Mouse (Mus musculus) brain, adult 2 months (tissue): ENCODE results near the gene Wnt11.

Source experiments
- DNase-seq: peaks from one replicate; pipeline ENCODE4 v3.0.0; 2011; ENCODE audit warnings: low read depth, low spot score

Wnt11 gene

DNA sequence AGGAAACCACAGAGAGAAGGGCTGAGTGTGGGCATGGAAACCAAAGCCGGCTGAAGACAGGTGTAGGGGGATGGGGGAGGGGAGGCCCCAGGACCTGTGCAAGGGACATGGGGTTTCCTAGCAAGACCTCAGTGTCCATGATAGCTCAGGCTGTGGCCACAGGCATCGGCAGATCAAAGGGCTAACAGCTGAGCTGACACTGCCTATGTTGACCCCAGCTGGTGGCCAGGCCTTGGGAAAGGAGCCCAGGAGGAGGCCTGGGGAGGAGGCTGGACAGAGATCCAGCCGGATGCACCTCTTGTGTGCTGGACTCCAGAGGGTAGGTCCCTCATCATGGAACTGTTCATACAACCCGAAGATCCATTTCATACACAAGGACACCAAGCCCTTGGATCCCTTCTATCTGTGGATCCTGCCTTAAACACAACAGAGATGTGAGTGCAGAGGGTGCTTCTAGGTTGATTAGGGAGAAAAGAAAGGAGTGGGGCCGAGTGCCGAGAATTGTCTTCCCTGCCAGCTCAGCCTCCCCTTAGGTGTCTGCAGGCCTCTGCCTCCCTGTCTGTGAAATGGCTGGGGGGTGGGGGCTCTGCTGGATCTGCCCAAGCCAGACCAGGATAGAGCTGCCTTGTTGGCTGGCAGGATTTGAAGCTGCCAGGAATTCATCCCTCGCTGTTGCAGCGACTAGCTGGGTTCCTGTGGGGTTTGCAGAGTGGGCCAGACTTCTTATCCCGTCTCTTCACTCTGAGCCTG, 29.2 kb downstream of the Wnt11 start:
- no peak for DNase-seq

DNA sequence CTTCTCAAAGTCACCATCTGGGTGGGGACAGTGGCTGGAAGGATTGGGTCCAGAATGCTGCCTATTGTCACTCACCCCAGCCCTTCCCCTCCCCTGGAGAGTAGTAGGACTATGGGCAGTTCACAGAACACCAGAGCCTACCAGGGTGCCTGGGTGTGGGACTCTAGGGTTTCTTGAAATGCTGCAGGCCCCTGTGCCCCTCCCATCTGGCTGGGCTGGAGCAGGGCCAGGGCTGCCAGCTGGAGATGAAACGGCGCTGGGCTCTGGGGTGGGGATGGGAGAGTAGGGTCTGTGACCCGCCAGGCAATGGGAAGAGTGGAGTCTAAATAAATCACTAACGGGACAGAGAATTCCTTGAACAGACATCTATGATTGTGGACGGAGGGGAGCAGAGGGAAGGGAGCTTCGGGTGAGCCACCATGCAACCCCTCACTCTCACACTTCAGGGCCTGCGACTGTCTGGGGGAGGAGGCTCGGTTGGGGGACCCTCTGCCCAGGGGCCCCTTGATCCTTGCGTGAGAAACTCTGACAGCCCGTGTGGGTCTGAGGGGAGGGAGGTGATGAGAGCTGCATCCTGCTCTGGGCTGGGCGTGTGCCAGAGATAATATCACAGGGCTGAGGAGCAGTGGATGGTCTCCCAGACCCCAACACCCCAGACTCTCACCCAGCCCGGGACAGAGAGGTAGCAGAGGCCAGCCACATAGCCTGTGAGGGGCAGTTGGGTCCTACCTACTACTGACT, 32.3 kb downstream of the Wnt11 start:
- peak; percentile 30 for DNase-seq

- no peak for DNase-seq
Measured at GRCm38 (mm10) chr7:98867794-98868150, 32.9 kb downstream of the Wnt11 start.

- no peak for DNase-seq
Measured at GRCm38 (mm10) chr7:98869070-98869469, 34.2 kb downstream of the Wnt11 start.

DNA sequence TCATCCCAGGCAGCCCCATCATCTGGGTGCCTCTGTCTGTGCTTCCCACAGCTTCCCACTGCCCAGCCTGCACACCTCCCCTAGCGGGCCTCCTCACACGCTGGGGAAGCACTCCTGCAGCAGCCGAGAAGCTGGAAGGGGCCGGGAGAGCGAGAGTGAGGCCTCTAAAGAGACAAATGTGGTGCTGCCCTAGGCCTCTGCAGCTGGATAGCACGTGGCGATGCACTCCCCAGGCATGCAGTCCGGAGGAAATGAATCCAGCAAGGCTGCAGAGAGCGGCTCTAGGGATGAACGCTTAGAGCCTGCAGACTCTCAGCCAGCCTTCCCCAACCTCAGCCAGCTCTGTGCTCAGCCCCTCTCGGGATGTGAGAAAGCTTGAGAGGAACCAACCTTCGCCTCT, 35.9 kb downstream of the Wnt11 start:
- no peak for DNase-seq

GRCm38 (mm10) chr7:98871882-98872281, 37.0 kb downstream of the Wnt11 start:
- DNase-seq, result no peak

GRCm38 (mm10) chr7:98873316-98873715, 38.4 kb downstream of the Wnt11 start:
- no peak for DNase-seq

DNA sequence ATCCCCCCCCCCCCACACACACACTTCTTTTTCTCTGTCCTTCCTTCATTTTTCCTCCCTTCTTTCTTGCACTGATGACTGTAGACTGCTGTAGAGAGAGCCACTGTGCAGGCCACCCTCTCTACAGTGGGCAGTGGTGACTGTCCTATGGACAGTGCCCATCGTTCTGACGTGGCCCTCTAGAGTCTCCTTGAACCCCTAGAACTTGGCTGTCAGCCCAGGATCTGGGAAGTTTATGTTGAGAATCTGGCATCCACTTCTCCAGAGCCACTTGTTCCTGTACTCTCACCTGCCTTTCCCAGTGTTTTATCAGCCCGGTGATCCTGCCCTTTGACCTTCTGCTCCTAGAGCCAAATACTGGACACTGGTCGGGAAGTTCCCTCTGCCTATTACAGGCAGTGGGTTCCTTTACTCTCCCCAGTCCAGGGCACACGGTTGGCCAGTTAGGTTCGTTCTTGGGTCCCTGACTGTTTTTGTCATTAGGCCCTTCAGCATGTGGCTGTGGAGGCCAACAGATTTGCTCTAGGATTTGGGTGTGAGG, 39.6 kb downstream of the Wnt11 start:
- DNase-seq, result no peak

DNA sequence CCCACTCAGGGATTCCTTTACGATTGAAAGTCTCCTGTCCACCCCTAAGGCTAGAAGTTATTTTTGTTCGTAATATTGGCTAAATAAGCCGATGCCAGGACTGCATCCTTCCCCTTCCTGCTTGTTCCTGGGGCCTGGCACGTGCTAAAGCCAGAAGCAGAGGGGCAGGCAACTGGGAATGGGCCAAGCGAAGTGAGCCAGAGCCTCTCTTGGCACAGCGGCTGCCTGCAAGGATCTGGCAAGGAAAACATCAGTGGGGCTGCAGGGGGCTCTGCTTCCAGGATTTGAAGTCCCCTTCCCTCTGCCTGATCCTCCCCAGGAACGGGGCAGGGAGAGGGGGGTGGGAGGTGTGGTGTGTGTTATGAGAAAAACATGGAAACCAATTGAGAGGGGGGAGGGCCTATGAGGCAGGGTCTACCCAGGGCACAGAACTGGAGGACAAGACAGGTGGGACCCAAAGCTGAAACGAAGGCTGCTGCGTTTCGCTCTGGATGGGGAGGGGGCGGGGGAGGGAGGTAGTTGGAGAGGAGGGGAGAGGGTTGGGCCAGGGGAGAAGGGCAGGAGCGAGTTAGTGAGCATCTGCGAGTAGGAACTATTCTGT, 40.6 kb downstream of the Wnt11 start:
- DNase-seq, result peak; percentile 36

- no peak for DNase-seq
Measured at GRCm38 (mm10) chr7:98876119-98876518, 41.2 kb downstream of the Wnt11 start.

DNA sequence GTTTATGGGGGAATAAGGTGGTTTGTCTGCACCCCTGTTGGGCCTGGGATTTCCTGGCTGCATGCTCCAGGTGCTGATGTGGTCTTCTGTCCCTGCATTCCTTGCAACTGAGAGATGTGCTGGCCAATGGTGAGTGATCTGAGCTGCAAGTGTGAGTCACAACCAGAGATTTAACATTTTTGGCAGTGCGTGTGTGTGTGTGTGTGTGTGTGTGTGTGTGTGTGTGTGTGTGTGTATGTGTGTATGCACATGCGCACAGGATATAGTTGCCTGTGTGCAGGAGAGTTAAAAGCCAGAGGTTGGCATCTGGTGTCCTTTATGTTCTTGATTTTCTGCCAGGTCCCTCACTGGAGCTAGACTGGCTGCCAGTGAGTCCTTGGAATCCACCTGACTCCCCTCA, 44.3 kb downstream of the Wnt11 start:
- DNase-seq, result peak; percentile 40

DNA sequence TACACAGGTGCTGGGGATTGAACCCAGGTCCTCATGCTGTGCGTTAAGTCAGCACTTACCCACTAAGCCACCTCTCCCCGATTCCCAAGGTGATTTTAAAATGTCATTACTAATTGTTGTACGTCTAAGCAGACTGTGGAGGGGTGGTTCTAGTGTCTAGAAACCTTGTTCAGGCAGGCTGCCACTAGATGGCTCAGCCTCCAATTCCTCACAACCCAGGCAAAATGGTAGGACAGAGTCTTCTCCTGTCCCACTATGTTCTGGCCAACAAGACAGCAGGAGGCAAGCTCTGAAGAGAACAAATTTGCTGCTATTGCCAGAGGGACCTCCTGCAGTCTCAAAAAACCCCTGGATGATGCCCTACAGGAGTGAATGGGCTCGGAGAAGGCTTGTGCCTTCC, 47.0 kb downstream of the Wnt11 start:
- DNase-seq, result peak; percentile 65

GRCm38 (mm10) chr7:98887811-98888261, 52.9 kb downstream of the Wnt11 start:
- DNase-seq, result peak; percentile 80

DNA sequence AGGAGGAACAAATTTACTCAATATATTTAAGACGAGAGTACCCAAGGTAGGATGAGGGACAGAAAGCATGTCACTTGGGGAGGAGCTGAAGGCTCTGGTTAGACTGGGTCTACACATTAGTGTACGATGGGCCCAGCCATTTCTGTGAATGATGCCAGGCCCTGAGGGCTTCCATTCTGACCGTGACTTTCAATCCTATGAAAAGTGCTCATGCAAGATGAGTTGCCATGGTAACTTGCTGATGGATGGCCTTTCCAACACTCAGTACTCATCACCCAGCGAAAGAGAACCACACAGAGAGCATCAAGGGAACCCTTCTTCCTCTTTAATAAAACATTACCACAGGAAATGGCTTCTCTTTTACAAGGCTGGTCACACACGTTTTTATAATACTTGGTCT, 53.9 kb downstream of the Wnt11 start:
- DNase-seq, result peak; percentile 40

GRCm38 (mm10) chr7:98889211-98889610, 54.3 kb downstream of the Wnt11 start:
- DNase-seq, result peak; percentile 18

DNA sequence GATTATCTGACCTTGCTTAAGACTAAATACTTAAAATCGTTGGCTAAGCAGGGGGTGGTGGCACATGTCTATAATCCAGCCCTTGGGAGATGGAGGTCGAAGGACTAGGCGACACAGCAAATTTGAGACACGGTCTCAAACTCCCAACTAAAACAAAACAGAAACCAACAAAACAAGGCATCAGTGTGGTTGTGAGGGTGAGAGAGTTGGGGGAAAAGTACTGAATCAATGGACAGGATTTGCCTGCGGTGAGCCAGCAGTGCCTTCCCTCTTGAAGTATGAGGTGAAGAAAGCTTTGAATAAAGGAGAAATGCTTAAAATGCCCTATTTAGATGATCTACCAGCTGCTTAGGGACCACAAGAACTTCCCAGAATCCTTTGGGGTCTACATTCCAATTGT, 58.2 kb downstream of the Wnt11 start:
- no peak for DNase-seq

GRCm38 (mm10) chr7:98894305-98894704, 59.4 kb downstream of the Wnt11 start:
- no peak for DNase-seq

- no peak for DNase-seq
Measured at GRCm38 (mm10) chr7:98894768-98895167, 59.9 kb downstream of the Wnt11 start.

- DNase-seq, result peak; percentile 60
Measured at GRCm38 (mm10) chr7:98895501-98896095, 60.7 kb downstream of the Wnt11 start.

GRCm38 (mm10) chr7:98897323-98897722, 62.4 kb downstream of the Wnt11 start:
- peak; percentile 61 for DNase-seq

DNA sequence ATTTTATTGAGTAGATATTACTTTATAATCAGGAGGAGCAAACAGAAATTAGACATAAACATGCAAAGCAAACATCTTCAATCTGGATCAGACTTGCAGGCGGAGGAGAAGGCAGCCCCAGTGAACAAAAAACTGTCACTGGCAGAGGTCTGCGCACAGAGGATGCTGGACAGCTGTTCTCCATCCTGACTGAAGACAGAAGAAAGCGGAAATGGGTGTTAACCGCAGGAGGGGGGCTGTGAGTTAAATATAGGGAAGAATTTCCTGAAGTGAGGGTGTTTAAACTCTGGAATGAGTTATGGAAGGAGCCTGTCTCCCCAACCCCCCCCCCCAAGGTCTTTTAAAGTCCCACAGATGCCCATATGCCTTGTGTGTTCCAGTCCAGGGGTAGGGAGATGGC, 64.9 kb downstream of the Wnt11 start:
- no peak for DNase-seq

GRCm38 (mm10) chr7:98901120-98901519, 66.2 kb downstream of the Wnt11 start:
- no peak for DNase-seq
